Mouse (Mus musculus) forebrain, embryonic 13.5 days (tissue): Measurements from ENCODE around the gene Traf3. TPM values are rescaled to one million over a fixed set of nuclear protein-coding genes. Genes with fewer than 3 reads are reported as not detected.
A peak's percentile ranks its signal among the peaks of the same experiment; 100 is the strongest.

Experiments used
- ATAC-seq: fragments of 200-750 bp; cut with Nextera tagmentation; 2 replicates; pipeline ENCODE4 v1.8.0; 2017
- H3K27ac ChIP-seq: fragments of 300-500 bp; sonication (generic); 2 replicates; pipeline ENCODE4 v1.5.1; 2015; ENCODE audit warnings: inconsistent platforms, mild to moderate bottlenecking, moderate library complexity
- H3K27me3 ChIP-seq: fragments of 300-500 bp; sonication (generic); 2 replicates; pipeline ENCODE4 v1.6.1; 2015; ENCODE audit warnings: mild to moderate bottlenecking, inconsistent platforms
- H3K36me3 ChIP-seq: fragments of 300-500 bp; sonication (generic); 2 replicates; pipeline ENCODE4 v1.6.1; 2015; ENCODE audit warnings: mild to moderate bottlenecking, inconsistent platforms; ENCODE audit not compliant: poor library complexity, severe bottlenecking
- H3K4me1 ChIP-seq: fragments of 300-500 bp; sonication (generic); 2 replicates; pipeline ENCODE4 v1.6.1; 2015; ENCODE audit warnings: inconsistent platforms
- H3K4me2 ChIP-seq: fragments of 300-500 bp; sonication (generic); 2 replicates; pipeline ENCODE4 v1.6.1; 2015; ENCODE audit warnings: inconsistent platforms, mild to moderate bottlenecking, moderate library complexity
- H3K4me3 ChIP-seq: fragments of 300-500 bp; sonication (generic); 2 replicates; pipeline ENCODE4 v1.5.1; 2015; ENCODE audit warnings: mild to moderate bottlenecking, inconsistent platforms
- H3K9ac ChIP-seq: fragments of 300-500 bp; sonication (generic); 2 replicates; pipeline ENCODE4 v1.6.1; 2015; ENCODE audit warnings: mild to moderate bottlenecking, inconsistent platforms
- H3K9me3 ChIP-seq: fragments of 300-500 bp; sonication (generic); replicated peaks from 2 replicates; pipeline ENCODE4 v1.6.1; 2016; ENCODE audit warnings: inconsistent platforms
- WGBS: fragments of 180-500 bp; shearing (Covaris S2); methylation state at CpG from one replicate; pipeline ENCODE4 v1.1.7; 2015; 5-methylcytosine and 5-hydroxymethylcytosine counted together
- polyA plus RNA-seq: library from polyadenylated mRNA; unstranded; fragments of >200 nt; fragmentation: Nextera tagmentation; extraction: Ambion mirVana; gene quantifications from 2 replicates; pipeline ENCODE4 v1.2.1, GENCODE M21; 2015

Traf3 gene
- polyA plus RNA-seq, 1 experiment from 2014 or later, result 12.8 TPM

GRCm38 (mm10) chr12:111155756-111156155 is 10.4 kb upstream of the Traf3 start:
- H3K27ac ChIP-seq, result no peak overlapping the region
- no peak overlapping the region for H3K9ac ChIP-seq
- H3K4me3 ChIP-seq, result no peak overlapping the region
- WGBS, result 95% methylated on average over 1 of the region's 1 CpGs
- H3K27me3 ChIP-seq, result no peaks in the 10 kb centered on the region
- H3K9me3 ChIP-seq, result no peaks in the 10 kb centered on the region
- H3K4me1 ChIP-seq, result peaks cover 8% of the 10 kb centered on the region
- H3K36me3 ChIP-seq, result no peaks in the 10 kb centered on the region
- ATAC-seq, result no peak
- no peak overlapping the region for H3K4me2 ChIP-seq

- H3K27ac ChIP-seq, result no peak overlapping the region
- WGBS, result 78% methylated on average over 12 of the region's 12 CpGs
- H3K27me3 ChIP-seq, result no peaks in the 10 kb centered on the region
- no peak overlapping the region for H3K4me3 ChIP-seq
- H3K9ac ChIP-seq, result no peak overlapping the region
- H3K4me2 ChIP-seq, result no peak overlapping the region
- no peaks in the 10 kb centered on the region for H3K36me3 ChIP-seq
- no peak for ATAC-seq
- no peaks in the 10 kb centered on the region for H3K9me3 ChIP-seq
- H3K4me1 ChIP-seq, result peaks cover 34% of the 10 kb centered on the region
Observed at GRCm38 (mm10) chr12:111159659-111160428, 6.3 kb upstream of the Traf3 start.

- Histone ChIP-seq H3K27me3 (no peaks in the 10 kb centered on the region), H3K9ac (no peak overlapping the region), H3K9me3 (no peaks in the 10 kb centered on the region), H3K4me2 (no peak overlapping the region), H3K4me3 (no peak overlapping the region), H3K36me3 (no peaks in the 10 kb centered on the region), H3K4me1 (peaks cover 44% of the 10 kb centered on the region), H3K27ac (no peak overlapping the region)
- 92% methylated on average over 10 of the region's 10 CpGs for WGBS
- ATAC-seq, result no peak
Observed at GRCm38 (mm10) chr12:111160871-111161270, 5.3 kb upstream of the Traf3 start.

- no peaks in the 10 kb centered on the region for H3K27me3 ChIP-seq
- H3K9me3 ChIP-seq, result no peaks in the 10 kb centered on the region
- peak overlapping the region; percentile 54 for H3K9ac ChIP-seq
- no peak for ATAC-seq
- H3K4me3 ChIP-seq, result peak overlapping the region; percentile 23; the same call in 1 of the 2 replicates
- peak overlapping the region; percentile 53 for H3K4me2 ChIP-seq
- H3K36me3 ChIP-seq, result no peaks in the 10 kb centered on the region
- WGBS, result 36% methylated on average over 7 of the region's 7 CpGs
- peak overlapping the region; percentile 92 for H3K27ac ChIP-seq
- peaks cover 44% of the 10 kb centered on the region for H3K4me1 ChIP-seq
Observed at GRCm38 (mm10) chr12:111161943-111162311, 4.2 kb upstream of the Traf3 start.

- Histone ChIP-seq H3K9me3 (no peaks in the 10 kb centered on the region), H3K4me2 (peak overlapping the region; percentile 53), H3K36me3 (no peaks in the 10 kb centered on the region), H3K4me3 (peak overlapping the region; percentile 23), H3K27me3 (no peaks in the 10 kb centered on the region), H3K27ac (peak overlapping the region; percentile 92), H3K9ac (peak overlapping the region; percentile 54), H3K4me1 (peaks cover 46% of the 10 kb centered on the region)
- 5% methylated on average over 16 of the region's 16 CpGs for WGBS
- ATAC-seq, result peak; percentile 57
Observed at GRCm38 (mm10) chr12:111162312-111163061, 3.7 kb upstream of the Traf3 start.

GRCm38 (mm10) chr12:111164310-111164751 is 1.8 kb upstream of the Traf3 start:
- peak; percentile 91 for ATAC-seq
- H3K9ac ChIP-seq, result peak overlapping the region; percentile 57
- H3K4me3 ChIP-seq, result peak overlapping the region; percentile 31
- H3K4me2 ChIP-seq, result peak overlapping the region; percentile 62
- H3K27ac ChIP-seq, result peak overlapping the region; percentile 91
- H3K27me3 ChIP-seq, result no peaks in the 10 kb centered on the region
- peaks cover 59% of the 10 kb centered on the region for H3K4me1 ChIP-seq
- no peaks in the 10 kb centered on the region for H3K36me3 ChIP-seq
- H3K9me3 ChIP-seq, result no peaks in the 10 kb centered on the region
- WGBS, result under 1% methylated on average over 13 of the region's 13 CpGs

GRCm38 (mm10) chr12:111165146-111165812 is 891 bp upstream of the Traf3 start:
- peak; percentile 9 for ATAC-seq
- H3K9ac ChIP-seq, result no peak overlapping the region
- 64% methylated on average over 10 of the region's 10 CpGs for WGBS

GRCm38 (mm10) chr12:111166681-111167289 is 615 bp downstream of the Traf3 start:
- Histone ChIP-seq H3K4me2 (peak overlapping the region; percentile 83), H3K36me3 (peaks cover 7% of the 10 kb centered on the region; the same call in 1 of the 2 replicates), H3K27me3 (no peaks in the 10 kb centered on the region), H3K4me1 (peaks cover 61% of the 10 kb centered on the region), H3K4me3 (peak overlapping the region; percentile 86), H3K9ac (peak overlapping the region; percentile 86), H3K9me3 (no peaks in the 10 kb centered on the region), H3K27ac (peak overlapping the region; percentile 91)
- ATAC-seq, result peak; percentile 19; the same call in 1 of the 2 replicates
- WGBS, result under 1% methylated on average over 46 of the region's 48 CpGs

More at GRCm38 (mm10) chr12:111165146-111165812, 891 bp upstream of the Traf3 start:
- no peaks in the 10 kb centered on the region for H3K27me3 ChIP-seq
- H3K4me2 ChIP-seq, result peak overlapping the region; percentile 83
- H3K4me3 ChIP-seq, result peak overlapping the region; percentile 86
- peaks cover 66% of the 10 kb centered on the region for H3K4me1 ChIP-seq
- peak overlapping the region; percentile 91 for H3K27ac ChIP-seq
- H3K9me3 ChIP-seq, result no peaks in the 10 kb centered on the region
- no peaks in the 10 kb centered on the region for H3K36me3 ChIP-seq

- no peak overlapping the region for H3K4me2 ChIP-seq
- H3K9me3 ChIP-seq, result no peaks in the 10 kb centered on the region
- WGBS, result 72% methylated on average over 4 of the region's 4 CpGs
- no peak overlapping the region for H3K4me3 ChIP-seq
- peaks cover 15% of the 10 kb centered on the region; the same call in 1 of the 2 replicates for H3K36me3 ChIP-seq
- H3K27ac ChIP-seq, result no peak overlapping the region
- H3K27me3 ChIP-seq, result no peaks in the 10 kb centered on the region
- H3K4me1 ChIP-seq, result peaks cover 40% of the 10 kb centered on the region
- no peak overlapping the region for H3K9ac ChIP-seq
- ATAC-seq, result no peak
Observed at GRCm38 (mm10) chr12:111168891-111169290, 2.7 kb downstream of the Traf3 start.

GRCm38 (mm10) chr12:111178772-111179171 is 12.6 kb downstream of the Traf3 start:
- 70% methylated on average over 4 of the region's 4 CpGs for WGBS
- H3K4me1 ChIP-seq, result no peaks in the 10 kb centered on the region
- no peak overlapping the region for H3K4me3 ChIP-seq
- H3K9ac ChIP-seq, result no peak overlapping the region
- no peak for ATAC-seq
- no peak overlapping the region for H3K4me2 ChIP-seq
- H3K9me3 ChIP-seq, result no peaks in the 10 kb centered on the region
- H3K27me3 ChIP-seq, result no peaks in the 10 kb centered on the region
- peaks cover 23% of the 10 kb centered on the region; the same call in 1 of the 2 replicates for H3K36me3 ChIP-seq
- no peak overlapping the region for H3K27ac ChIP-seq

GRCm38 (mm10) chr12:111181848-111182247 is 15.7 kb downstream of the Traf3 start:
- H3K27me3 ChIP-seq, result no peaks in the 10 kb centered on the region
- H3K4me2 ChIP-seq, result no peak overlapping the region
- ATAC-seq, result no peak
- H3K4me1 ChIP-seq, result 0 out of 2 replicates have a peak, but pooled peaks cover 12% of the 10 kb centered on the region
- 84% methylated on average over 5 of the region's 5 CpGs for WGBS
- no peak overlapping the region for H3K4me3 ChIP-seq
- H3K9me3 ChIP-seq, result no peaks in the 10 kb centered on the region
- peaks cover 8% of the 10 kb centered on the region; the same call in 1 of the 2 replicates for H3K36me3 ChIP-seq
- H3K27ac ChIP-seq, result no peak overlapping the region
- no peak overlapping the region for H3K9ac ChIP-seq
